Mouse (Mus musculus): Measurements from ENCODE around the gene Wdr95.

DNA sequence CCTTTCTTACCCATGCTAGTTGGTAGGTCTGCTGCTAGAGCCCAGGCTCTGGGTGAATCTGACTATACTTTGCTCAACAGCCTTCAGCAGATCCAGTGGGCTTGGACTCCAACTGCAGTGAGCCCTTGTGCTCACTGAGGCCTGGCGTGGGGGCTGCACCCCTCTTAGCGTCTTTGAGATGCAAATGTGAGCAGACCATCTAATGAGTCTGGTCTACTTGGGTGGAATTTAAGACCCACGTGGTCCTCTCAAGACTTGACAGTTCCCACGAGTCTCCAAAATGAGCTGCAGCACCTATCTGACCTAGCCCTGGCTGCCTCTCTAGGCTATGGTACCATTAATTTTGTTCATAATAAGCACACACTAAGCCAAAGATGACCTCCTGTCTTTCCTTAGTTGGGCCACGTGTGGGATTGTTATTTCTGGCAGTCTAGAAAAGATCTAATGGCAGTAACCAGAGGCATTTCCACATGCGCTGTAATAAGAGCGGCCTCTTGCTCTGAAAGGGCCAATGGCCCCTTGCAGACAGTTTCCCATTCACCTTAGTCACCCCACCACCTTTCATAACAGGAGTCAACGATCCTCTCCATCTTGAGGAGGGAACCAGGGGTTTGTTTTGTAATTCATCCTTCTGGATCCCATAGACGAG is 14.9 kb upstream of the Wdr95 start:
- TF ChIP-seq CTCF (IDR thresholded peaks at IDR 0.05; ENCODE audit: control insufficient read depth, insufficient read depth, low read length), result no peak
- no peak for TF ChIP-seq POLR2A (IDR thresholded peaks at IDR 0.05; ENCODE audit: borderline replicate concordance, control insufficient read depth, low read depth, low read length)

Measured in bone marrow, adult 2 months (tissue).